Mouse (Mus musculus): Measurements from ENCODE around the gene AC141477.1. TPM values are rescaled to one million over a fixed set of nuclear protein-coding genes. Genes with fewer than 3 reads are reported as not detected.

The AC141477.1 gene
- polyA plus RNA-seq (2014; fragmentation: Nextera tagmentation; extraction: Ambion mirVana), result not detected in 2 replicates

DNA sequence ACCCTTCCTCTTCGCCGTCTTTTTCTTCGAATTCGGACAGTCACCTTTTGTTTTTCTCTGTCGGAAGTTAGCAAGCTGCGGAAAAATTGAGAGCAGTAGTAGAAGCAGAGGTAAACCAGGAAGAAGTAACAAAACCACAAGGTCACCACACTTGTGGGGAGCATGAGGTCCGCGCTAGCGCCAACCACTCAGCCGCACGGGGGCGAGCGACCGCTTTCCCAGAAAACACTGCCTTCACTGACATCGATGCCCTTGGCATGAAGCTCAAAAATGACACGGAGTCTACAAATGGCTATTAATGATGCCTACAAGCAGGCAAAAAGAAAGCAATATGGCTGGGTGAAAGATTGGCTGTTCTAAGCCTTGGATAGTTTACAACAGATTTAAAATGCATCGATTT is at the start of gene AC141477.1:
Gene AC141477.1 (minus strand): TSS at position 164 of the 400 bp plus-strand sequence.
- ATAC-seq (ENCODE audit: insufficient number of reproducible peaks, insufficient read depth, low FRiP score, low read depth), result no peak
- no peak within 1 kb of the TSS for H3K4me3 ChIP-seq (ENCODE audit: low read depth, low read length)
- H3K27me3 ChIP-seq (ENCODE audit: control insufficient read depth, insufficient read depth, low read length), result no peaks in the 10 kb centered on the region
- peaks cover 17% of the 10 kb centered on the region for H3K36me3 ChIP-seq (ENCODE audit: control insufficient read depth, insufficient read depth, low read length)
- H3K4me2 ChIP-seq (replicated peaks; ENCODE audit: low read depth, low read length), result no peak within 1 kb of the TSS
- H3K9ac ChIP-seq (replicated peaks; ENCODE audit: low read depth, low read length), result no peak within 1 kb of the TSS
- no peaks in the 10 kb centered on the region for H3K4me1 ChIP-seq (ENCODE audit: control insufficient read depth, insufficient read depth, low read length)
- H3K27ac ChIP-seq (ENCODE audit: low read length), result no peak within 1 kb of the TSS; the same call in 1 of the 2 replicates
- WGBS, result 93% methylated on average over 17 of the region's 17 CpGs
- no peaks in the 10 kb centered on the region for H3K9me3 ChIP-seq (ENCODE audit: control insufficient read depth, low read depth, low read length)

DNA sequence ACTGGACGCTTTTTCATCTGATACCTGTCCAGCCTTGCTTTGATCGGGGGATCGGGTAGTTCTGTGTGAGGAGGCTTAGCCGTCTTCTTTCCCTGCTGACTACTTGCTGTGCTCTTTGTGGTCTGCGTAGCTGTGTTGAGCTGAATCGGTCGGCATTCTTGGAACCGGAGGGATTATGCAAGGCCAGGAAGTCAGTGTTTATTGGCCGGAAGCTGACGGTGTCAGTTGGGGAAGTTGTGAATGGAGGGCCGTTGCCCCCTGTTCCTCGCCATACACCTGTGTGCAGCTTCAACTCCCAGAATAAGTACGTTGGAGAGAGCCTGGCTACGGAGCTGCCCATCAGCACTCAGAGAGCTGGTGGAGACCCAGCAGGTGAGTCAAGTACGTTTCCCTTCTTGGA is 49.0 kb upstream of the AC141477.1 start:
- ATAC-seq (ENCODE audit: insufficient number of reproducible peaks, insufficient read depth, low FRiP score, low read depth), result no peak
- WGBS, result 92% methylated on average over 15 of the region's 15 CpGs
- Histone ChIP-seq H3K9me3 (ENCODE audit: control insufficient read depth, low read depth, low read length) (no peaks in the 10 kb centered on the region), H3K4me1 (ENCODE audit: control insufficient read depth, insufficient read depth, low read length) (no peaks in the 10 kb centered on the region), H3K27me3 (ENCODE audit: control insufficient read depth, insufficient read depth, low read length) (no peaks in the 10 kb centered on the region), H3K27ac (ENCODE audit: low read length) (no peak overlapping the region), H3K36me3 (ENCODE audit: control insufficient read depth, insufficient read depth, low read length) (peaks cover 72% of the 10 kb centered on the region), H3K9ac (replicated peaks; ENCODE audit: low read depth, low read length) (no peak overlapping the region), H3K4me2 (replicated peaks; ENCODE audit: low read depth, low read length) (no peak overlapping the region), H3K4me3 (ENCODE audit: low read depth, low read length) (no peak overlapping the region)

DNA sequence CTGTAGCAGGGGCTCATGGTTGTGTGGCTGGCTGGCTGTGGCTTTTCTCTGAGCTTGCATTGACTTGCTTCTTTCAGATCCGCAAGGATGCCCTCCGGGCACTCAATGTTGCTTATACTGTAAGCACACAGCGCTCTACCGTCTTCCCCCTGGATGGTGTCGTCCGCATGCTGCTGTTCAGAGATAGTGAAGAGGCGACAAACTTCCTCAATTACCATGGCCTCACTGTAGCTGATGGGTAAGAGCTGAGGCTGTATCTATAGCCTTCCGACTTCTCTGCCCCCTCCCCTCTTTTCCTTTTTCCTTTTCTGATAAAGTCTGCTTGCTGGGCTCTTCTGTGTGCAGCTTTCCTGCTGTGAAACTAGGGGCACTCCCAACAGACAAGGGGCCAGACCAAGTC is 48.0 kb upstream of the AC141477.1 start:
- Histone ChIP-seq H3K4me2 (replicated peaks; ENCODE audit: low read depth, low read length) (no peak overlapping the region), H3K4me1 (ENCODE audit: control insufficient read depth, insufficient read depth, low read length) (no peaks in the 10 kb centered on the region), H3K4me3 (ENCODE audit: low read depth, low read length) (no peak overlapping the region), H3K27me3 (ENCODE audit: control insufficient read depth, insufficient read depth, low read length) (no peaks in the 10 kb centered on the region), H3K36me3 (ENCODE audit: control insufficient read depth, insufficient read depth, low read length) (peaks cover 71% of the 10 kb centered on the region), H3K9me3 (ENCODE audit: control insufficient read depth, low read depth, low read length) (no peaks in the 10 kb centered on the region), H3K27ac (ENCODE audit: low read length) (no peak overlapping the region), H3K9ac (replicated peaks; ENCODE audit: low read depth, low read length) (no peak overlapping the region)
- no peak for ATAC-seq (ENCODE audit: insufficient number of reproducible peaks, insufficient read depth, low FRiP score, low read depth)
- 92% methylated on average over 8 of the region's 8 CpGs for WGBS

DNA sequence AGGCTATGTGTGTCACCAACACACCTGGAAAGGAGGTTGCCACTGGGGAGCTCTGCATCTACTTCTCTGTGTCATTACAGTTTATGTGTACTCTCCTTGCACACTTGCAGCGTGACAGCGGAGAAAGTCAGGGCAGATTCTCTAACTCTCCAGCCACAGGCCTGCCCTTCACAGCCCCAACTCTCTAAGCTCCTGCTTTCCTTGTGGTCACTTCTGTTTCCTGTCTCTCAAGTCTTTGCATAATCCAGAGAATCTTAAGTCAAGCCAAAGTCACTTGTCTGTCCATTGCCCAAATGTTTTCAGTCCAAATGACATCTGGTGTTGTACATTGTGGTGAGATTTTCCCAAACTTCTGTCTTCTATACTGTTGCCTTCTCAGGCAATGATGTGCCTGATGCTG is 46.1 kb upstream of the AC141477.1 start:
- H3K4me2 ChIP-seq (replicated peaks; ENCODE audit: low read depth, low read length), result no peak overlapping the region
- 91% methylated on average over 2 of the region's 2 CpGs for whole genome bisulfite sequencing

DNA sequence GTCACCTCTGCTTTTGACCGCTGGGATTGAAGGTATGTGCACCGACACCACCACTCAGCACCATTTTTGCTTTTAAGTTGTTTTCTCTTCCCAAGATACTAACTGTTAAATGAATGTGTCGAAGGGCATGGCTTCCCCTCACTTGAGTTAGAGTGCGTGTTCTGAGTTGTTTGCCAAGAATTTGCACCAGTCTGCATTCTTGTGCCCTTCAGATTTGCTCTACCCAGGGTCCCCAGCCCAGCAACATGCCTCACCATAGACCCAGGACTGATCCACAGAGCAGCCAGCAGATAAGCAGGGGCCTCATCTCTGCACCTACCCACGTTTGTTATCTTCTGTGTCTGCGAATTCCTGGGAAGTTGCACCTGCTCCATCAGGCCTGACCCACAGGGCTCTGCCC is 41.2 kb upstream of the AC141477.1 start:
- Histone ChIP-seq H3K27ac (ENCODE audit: low read length) (no peak overlapping the region), H3K9me3 (ENCODE audit: control insufficient read depth, low read depth, low read length) (no peaks in the 10 kb centered on the region), H3K4me1 (ENCODE audit: control insufficient read depth, insufficient read depth, low read length) (no peaks in the 10 kb centered on the region), H3K4me2 (replicated peaks; ENCODE audit: low read depth, low read length) (no peak overlapping the region), H3K9ac (replicated peaks; ENCODE audit: low read depth, low read length) (no peak overlapping the region), H3K4me3 (ENCODE audit: low read depth, low read length) (no peak overlapping the region), H3K36me3 (ENCODE audit: control insufficient read depth, insufficient read depth, low read length) (peaks cover 79% of the 10 kb centered on the region), H3K27me3 (ENCODE audit: control insufficient read depth, insufficient read depth, low read length) (no peaks in the 10 kb centered on the region)
- 87% methylated on average over 6 of the region's 6 CpGs for WGBS
- ATAC-seq (ENCODE audit: insufficient number of reproducible peaks, insufficient read depth, low FRiP score, low read depth), result no peak

More for the DNA sequence above, 46.1 kb upstream of the AC141477.1 start:
- Histone ChIP-seq H3K4me3 (ENCODE audit: low read depth, low read length) (no peak overlapping the region), H3K4me1 (ENCODE audit: control insufficient read depth, insufficient read depth, low read length) (no peaks in the 10 kb centered on the region), H3K27me3 (ENCODE audit: control insufficient read depth, insufficient read depth, low read length) (no peaks in the 10 kb centered on the region), H3K9me3 (ENCODE audit: control insufficient read depth, low read depth, low read length) (no peaks in the 10 kb centered on the region), H3K9ac (replicated peaks; ENCODE audit: low read depth, low read length) (no peak overlapping the region), H3K27ac (ENCODE audit: low read length) (no peak overlapping the region), H3K36me3 (ENCODE audit: control insufficient read depth, insufficient read depth, low read length) (peaks cover 82% of the 10 kb centered on the region)
- no peak for ATAC-seq (ENCODE audit: insufficient number of reproducible peaks, insufficient read depth, low FRiP score, low read depth)

DNA sequence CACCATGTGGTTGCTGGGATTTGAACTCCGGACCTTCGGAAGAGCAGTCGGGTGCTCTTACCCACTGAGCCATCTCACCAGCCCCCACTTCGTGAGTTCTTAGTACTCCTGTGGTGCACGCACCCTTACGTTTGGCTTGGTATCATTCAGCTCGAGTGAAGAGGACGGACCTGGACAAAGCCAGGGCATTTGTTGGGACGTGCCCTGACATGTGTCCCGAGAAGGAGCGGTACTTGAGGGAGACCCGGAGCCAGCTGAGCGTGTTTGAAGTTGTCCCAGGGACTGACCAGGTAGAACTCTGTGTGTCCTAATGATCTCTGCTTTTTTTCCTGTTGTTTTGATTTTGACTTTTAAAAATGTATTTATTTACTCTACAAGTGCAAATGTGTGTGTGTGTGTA is 40.6 kb upstream of the AC141477.1 start:
- no peak overlapping the region for H3K9ac ChIP-seq (replicated peaks; ENCODE audit: low read depth, low read length)
- peaks cover 82% of the 10 kb centered on the region for H3K36me3 ChIP-seq (ENCODE audit: control insufficient read depth, insufficient read depth, low read length)
- no peak overlapping the region for H3K27ac ChIP-seq (ENCODE audit: low read length)
- H3K4me3 ChIP-seq (ENCODE audit: low read depth, low read length), result no peak overlapping the region
- H3K27me3 ChIP-seq (ENCODE audit: control insufficient read depth, insufficient read depth, low read length), result no peaks in the 10 kb centered on the region
- ATAC-seq (ENCODE audit: insufficient number of reproducible peaks, insufficient read depth, low FRiP score, low read depth), result no peak
- H3K9me3 ChIP-seq (ENCODE audit: control insufficient read depth, low read depth, low read length), result no peaks in the 10 kb centered on the region
- no peak overlapping the region for H3K4me2 ChIP-seq (replicated peaks; ENCODE audit: low read depth, low read length)
- 86% methylated on average over 13 of the region's 13 CpGs for WGBS
- H3K4me1 ChIP-seq (ENCODE audit: control insufficient read depth, insufficient read depth, low read length), result no peaks in the 10 kb centered on the region

DNA sequence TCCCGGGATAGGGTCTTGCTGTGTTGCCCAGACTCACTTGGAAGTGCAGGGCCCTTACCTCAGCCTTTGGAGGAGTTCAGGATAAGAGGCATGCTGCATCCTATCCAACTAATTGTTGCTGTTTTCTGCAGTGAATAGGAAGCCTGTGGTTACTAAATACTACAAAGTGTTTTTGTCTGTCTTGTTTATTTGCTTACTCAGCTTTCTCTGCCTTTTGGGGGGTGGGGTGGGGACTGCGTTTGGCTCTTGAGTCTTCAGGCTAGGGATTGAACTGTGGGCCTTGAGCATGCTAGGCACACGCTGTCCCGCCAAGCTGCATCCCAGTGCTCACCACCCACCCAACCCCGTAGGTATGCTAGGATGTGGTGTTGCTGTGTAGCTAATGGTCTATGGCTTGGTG is 33.5 kb upstream of the AC141477.1 start:
- H3K4me1 ChIP-seq (ENCODE audit: control insufficient read depth, insufficient read depth, low read length), result no peaks in the 10 kb centered on the region
- H3K9ac ChIP-seq (replicated peaks; ENCODE audit: low read depth, low read length), result no peak overlapping the region
- 92% methylated on average over 5 of the region's 5 CpGs for WGBS
- H3K36me3 ChIP-seq (ENCODE audit: control insufficient read depth, insufficient read depth, low read length), result peaks cover 38% of the 10 kb centered on the region
- no peak for ATAC-seq (ENCODE audit: insufficient number of reproducible peaks, insufficient read depth, low FRiP score, low read depth)
- H3K27ac ChIP-seq (ENCODE audit: low read length), result no peak overlapping the region
- no peaks in the 10 kb centered on the region for H3K27me3 ChIP-seq (ENCODE audit: control insufficient read depth, insufficient read depth, low read length)
- H3K4me3 ChIP-seq (ENCODE audit: low read depth, low read length), result no peak overlapping the region
- H3K9me3 ChIP-seq (ENCODE audit: control insufficient read depth, low read depth, low read length), result no peaks in the 10 kb centered on the region
- no peak overlapping the region for H3K4me2 ChIP-seq (replicated peaks; ENCODE audit: low read depth, low read length)

DNA sequence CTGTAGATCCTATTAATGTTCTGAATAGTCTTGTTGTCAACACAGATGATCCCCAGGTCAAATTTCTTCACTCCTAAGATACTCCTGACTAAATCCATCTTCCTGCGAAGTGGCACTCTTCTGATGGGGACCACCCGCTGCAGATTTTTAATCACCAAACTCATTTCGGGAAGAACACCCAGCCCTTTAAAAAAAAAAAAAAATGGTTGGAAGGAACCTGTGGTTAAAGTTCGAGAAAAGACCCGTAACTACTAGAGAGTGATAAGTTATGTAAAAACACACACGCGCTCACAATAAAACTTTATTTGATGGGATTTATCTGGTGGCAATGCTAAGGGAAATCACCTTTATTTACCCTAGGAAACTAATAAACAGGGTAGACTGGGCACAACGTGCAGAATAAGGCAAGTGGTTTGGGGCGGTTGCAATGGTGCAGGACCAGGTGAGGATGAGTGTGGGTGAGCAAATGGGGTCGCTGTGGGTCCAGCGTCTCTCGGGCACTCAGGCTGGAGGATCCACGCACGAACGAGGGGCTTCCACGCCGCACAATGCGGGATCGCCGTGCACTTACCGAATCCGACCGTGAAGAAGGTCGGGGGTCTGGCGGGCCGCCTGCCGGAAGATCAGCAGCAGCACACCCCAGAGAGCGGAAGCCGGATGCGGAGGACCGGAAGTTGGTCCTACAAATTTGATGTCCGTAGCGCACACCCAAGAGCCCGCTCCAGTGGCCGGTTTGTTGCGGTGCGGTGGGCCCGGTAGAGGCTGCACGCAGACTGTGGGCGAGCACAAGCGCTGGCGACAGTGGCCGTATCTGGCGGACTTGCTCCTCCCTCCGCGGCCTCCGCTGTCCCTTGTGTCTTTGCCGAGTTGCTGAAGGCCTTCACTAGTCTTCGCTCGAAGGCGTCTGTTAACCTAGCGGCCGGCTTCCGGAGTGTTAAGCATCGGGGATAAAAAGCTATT is 28.2 kb upstream of the AC141477.1 start, which contains the start of the genes Mcm3ap and Ybey:
Gene Mcm3ap (plus strand): TSS at position 725 of the 960 bp plus-strand sequence.
Gene Ybey (minus strand): TSS at position 912 of the 960 bp plus-strand sequence.
- Histone ChIP-seq H3K4me2 (replicated peaks; ENCODE audit: low read depth, low read length) (peak within 1 kb of the TSS; percentile 57), H3K4me1 (ENCODE audit: control insufficient read depth, insufficient read depth, low read length) (no peaks in the 10 kb centered on the region; the same call in 1 of the 2 replicates), H3K36me3 (ENCODE audit: control insufficient read depth, insufficient read depth, low read length) (peaks cover 1% of the 10 kb centered on the region), H3K9ac (replicated peaks; ENCODE audit: low read depth, low read length) (peak within 1 kb of the TSS; percentile 64), H3K27me3 (ENCODE audit: control insufficient read depth, insufficient read depth, low read length) (no peaks in the 10 kb centered on the region), H3K9me3 (ENCODE audit: control insufficient read depth, low read depth, low read length) (no peaks in the 10 kb centered on the region), H3K4me3 (ENCODE audit: low read depth, low read length) (peak within 1 kb of the TSS; percentile 66), H3K27ac (ENCODE audit: low read length) (peak within 1 kb of the TSS; percentile 76; the same call in 1 of the 2 replicates)
- WGBS, result 1% methylated on average over 55 of the region's 55 CpGs
- ATAC-seq (ENCODE audit: insufficient number of reproducible peaks, insufficient read depth, low FRiP score, low read depth), result peak; percentile 94
